Mouse (Mus musculus) kidney, embryonic 14.5 days (tissue): ENCODE measurements around the gene Ywhag. TPM values are rescaled to one million over a fixed set of nuclear protein-coding genes. Genes with fewer than 3 reads are reported as not detected.
A peak's percentile ranks its signal among the peaks of the same experiment; 100 is the strongest.

Experiments
- ATAC-seq: fragments of 200-750 bp; cut with Nextera tagmentation; 2 replicates; pipeline ENCODE4 v1.8.0; 2017; ENCODE audit warnings: moderate number of reproducible peaks, mild to moderate bottlenecking, moderate TSS enrichment, moderate library complexity; ENCODE audit not compliant: low FRiP score, low TSS enrichment
- H3K27ac ChIP-seq: fragments of 300-500 bp; sonication (generic); 2 replicates; pipeline ENCODE4 v1.5.1; 2014; ENCODE audit warnings: low read depth, mild to moderate bottlenecking, low read length, moderate library complexity, mixed read lengths
- H3K27me3 ChIP-seq: fragments of 300-500 bp; sonication (generic); 2 replicates; pipeline ENCODE4 v1.6.1; 2014; ENCODE audit warnings: mild to moderate bottlenecking, low read length; ENCODE audit not compliant: control insufficient read depth, insufficient read depth
- H3K36me3 ChIP-seq: fragments of 300-500 bp; sonication (generic); 2 replicates; pipeline ENCODE4 v1.6.1; 2014; ENCODE audit warnings: low read length, mixed read lengths; ENCODE audit not compliant: control insufficient read depth, insufficient read depth
- H3K4me1 ChIP-seq: fragments of 300-500 bp; sonication (generic); 2 replicates; pipeline ENCODE4 v1.6.1; 2014; ENCODE audit warnings: low read length, mixed read lengths; ENCODE audit not compliant: control insufficient read depth, insufficient read depth
- H3K4me2 ChIP-seq: fragments of 300-500 bp; sonication (generic); replicated peaks from 2 replicates; pipeline ENCODE4 v1.6.1; 2014; ENCODE audit warnings: low read depth, mild to moderate bottlenecking, low read length
- H3K4me3 ChIP-seq: fragments of 300-500 bp; sonication (generic); 2 replicates; pipeline ENCODE4 v1.5.1; 2014; ENCODE audit warnings: mild to moderate bottlenecking, low read length
- H3K9ac ChIP-seq: fragments of 300-500 bp; sonication (generic); 2 replicates; pipeline ENCODE4 v1.6.1; 2014; ENCODE audit warnings: low read depth, mild to moderate bottlenecking, low read length, moderate library complexity
- H3K9me3 ChIP-seq: fragments of 300-500 bp; sonication (generic); 2 replicates; pipeline ENCODE4 v1.6.1; 2016; ENCODE audit warnings: low read length; ENCODE audit not compliant: control insufficient read depth
- WGBS: fragments of 180-500 bp; shearing (Covaris S2); extraction: QIAGEN DNeasy Blood & Tissue Kit; methylation state at CpG from one replicate; pipeline ENCODE4 v1.1.7; 2014; 5-methylcytosine and 5-hydroxymethylcytosine counted together
- polyA plus RNA-seq: library from polyadenylated mRNA; unstranded; fragments of >200 nt; fragmentation: Nextera tagmentation; extraction: Ambion mirVana; gene quantifications from 2 replicates; pipeline ENCODE4 v1.2.1, GENCODE M21; 2014

Gene Ywhag
- polyA plus RNA-seq = 90.2 and 105 TPM in 2 replicates

DNA sequence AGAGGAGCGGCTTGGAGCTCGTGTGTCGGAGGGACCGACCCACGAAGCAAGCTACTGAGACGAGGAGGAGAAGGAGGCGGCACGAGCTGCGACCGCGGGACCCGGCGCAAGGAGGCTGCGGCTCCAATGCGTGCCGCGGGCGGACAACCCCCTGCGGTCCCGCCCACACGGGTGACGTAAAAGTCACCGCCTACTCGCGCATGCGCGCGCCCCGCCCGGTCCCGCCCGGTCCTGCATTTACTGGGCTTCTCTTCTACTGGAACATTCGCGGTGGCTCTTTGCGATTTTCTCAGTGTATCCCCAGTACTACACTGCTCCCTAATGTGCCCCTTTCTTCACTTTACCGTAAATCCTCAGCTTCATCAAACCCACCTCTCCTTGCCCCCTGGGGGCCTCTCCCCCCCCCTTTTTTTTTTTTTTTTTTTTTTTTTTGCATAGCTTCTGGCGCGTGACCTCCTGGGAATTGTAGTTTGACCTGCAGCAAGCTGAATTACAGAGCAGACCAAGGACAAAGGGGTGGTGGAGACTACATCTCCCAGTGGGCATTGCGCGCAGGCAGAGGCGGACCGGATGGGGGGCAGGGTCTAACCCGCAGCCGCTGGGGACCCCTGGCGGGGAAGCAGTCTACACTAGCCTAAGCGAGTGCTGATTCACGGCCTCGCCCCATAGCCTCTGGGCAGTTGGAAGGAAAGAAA is at the start of gene Ywhag:
Gene Ywhag, minus strand, starts transcription at position 136 of the 695 bp plus-strand sequence.
- Histone ChIP-seq H3K4me2 (peak within 1 kb of the TSS; percentile 65), H3K36me3 (peaks cover 29% of the 10 kb centered on the region), H3K9ac (peak within 1 kb of the TSS; percentile 82), H3K4me1 (peaks cover 11% of the 10 kb centered on the region; the same call in 1 of the 2 replicates), H3K9me3 (no peaks in the 10 kb centered on the region), H3K27ac (peak within 1 kb of the TSS; percentile 98), H3K27me3 (no peaks in the 10 kb centered on the region), H3K4me3 (peak within 1 kb of the TSS; percentile 87)
- under 1% methylated on average over 42 of the region's 48 CpGs for WGBS
- ATAC-seq = peak; percentile 98

DNA sequence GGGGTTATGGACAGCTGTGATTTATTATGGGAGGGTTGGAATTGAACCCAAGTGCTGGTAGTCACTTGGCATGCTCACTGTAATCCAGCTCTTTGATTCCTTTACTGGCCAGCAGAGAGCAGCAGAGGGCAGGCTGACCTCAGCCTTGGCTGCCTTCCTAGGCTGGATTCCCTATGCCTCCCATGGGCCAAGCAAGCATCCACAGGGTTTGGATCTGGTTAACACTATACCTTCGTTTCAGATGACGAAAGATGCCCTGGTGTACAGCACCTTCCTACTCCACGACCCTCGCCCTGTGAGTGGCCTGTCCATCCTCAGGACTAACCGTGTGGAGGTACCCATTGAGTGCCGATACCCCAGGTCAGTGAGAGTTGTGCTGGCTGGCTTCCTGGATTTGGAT is 48.0 kb upstream of the Ywhag start:
- 40% methylated on average over 6 of the region's 6 CpGs for WGBS
- Histone ChIP-seq H3K4me3 (no peak overlapping the region), H3K4me2 (no peak overlapping the region), H3K4me1 (no peaks in the 10 kb centered on the region), H3K9ac (no peak overlapping the region), H3K27ac (no peak overlapping the region), H3K9me3 (no peaks in the 10 kb centered on the region), H3K27me3 (no peaks in the 10 kb centered on the region), H3K36me3 (no peaks in the 10 kb centered on the region)
- ATAC-seq = peak; percentile 63; the same call in 1 of the 2 replicates

DNA sequence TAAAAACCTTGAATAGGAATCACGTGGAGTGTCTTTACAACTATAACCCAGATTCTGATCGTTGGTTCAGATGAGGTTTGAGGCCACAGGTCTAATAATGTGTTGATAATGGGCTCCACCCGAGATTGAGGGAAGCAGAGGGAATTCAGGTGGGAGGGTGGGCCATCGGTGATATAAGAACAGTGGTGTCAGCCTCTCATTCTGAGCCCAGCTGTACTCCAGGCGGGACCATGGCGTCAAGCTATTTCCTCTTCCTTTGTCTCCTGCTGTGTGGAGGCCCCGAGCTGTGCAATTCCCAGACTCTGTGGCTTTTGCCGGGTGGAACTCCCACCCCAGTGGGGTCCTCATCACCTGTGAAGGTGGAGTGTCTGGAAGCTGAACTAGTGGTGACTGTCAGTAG is 45.5 kb upstream of the Ywhag start, which contains the start of gene Zp3:
Gene Zp3, plus strand, starts transcription at position 196 of the 400 bp plus-strand sequence.
- 70% methylated on average over 8 of the region's 8 CpGs for WGBS
- Histone ChIP-seq H3K9me3 (no peaks in the 10 kb centered on the region), H3K4me3 (no peak within 1 kb of the TSS), H3K4me1 (no peaks in the 10 kb centered on the region), H3K4me2 (no peak within 1 kb of the TSS), H3K36me3 (no peaks in the 10 kb centered on the region), H3K27me3 (no peaks in the 10 kb centered on the region), H3K9ac (no peak within 1 kb of the TSS), H3K27ac (no peak within 1 kb of the TSS)
- no peak for ATAC-seq

DNA sequence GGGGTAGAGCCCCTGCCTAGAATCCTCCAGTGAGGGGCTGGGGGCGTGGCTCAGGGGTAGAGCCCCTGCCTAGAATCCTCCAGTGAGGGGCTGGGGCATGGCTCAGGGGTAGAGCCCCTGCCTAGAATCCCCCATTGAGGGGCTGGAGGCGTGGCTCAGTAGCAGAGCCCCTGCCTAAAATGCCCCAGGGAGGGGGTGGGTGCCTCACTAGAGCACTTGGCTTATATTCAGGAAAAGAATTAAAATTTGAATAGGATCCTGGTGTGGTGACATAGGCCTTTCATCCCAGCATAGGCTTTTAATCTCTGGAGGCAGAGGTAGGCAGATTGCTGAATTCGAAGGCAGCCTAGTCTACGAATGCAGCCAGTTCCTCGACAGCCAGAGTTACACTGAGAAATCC is 45.0 kb upstream of the Ywhag start:
- H3K27ac ChIP-seq = no peak overlapping the region
- H3K4me1 ChIP-seq = no peaks in the 10 kb centered on the region
- H3K27me3 ChIP-seq = no peaks in the 10 kb centered on the region
- 86% methylated on average over 5 of the region's 5 CpGs for WGBS
- no peak overlapping the region for H3K9ac ChIP-seq
- H3K36me3 ChIP-seq = no peaks in the 10 kb centered on the region
- H3K4me3 ChIP-seq = no peak overlapping the region
- H3K9me3 ChIP-seq = no peaks in the 10 kb centered on the region
- no peak overlapping the region for H3K4me2 ChIP-seq
- ATAC-seq = no peak

DNA sequence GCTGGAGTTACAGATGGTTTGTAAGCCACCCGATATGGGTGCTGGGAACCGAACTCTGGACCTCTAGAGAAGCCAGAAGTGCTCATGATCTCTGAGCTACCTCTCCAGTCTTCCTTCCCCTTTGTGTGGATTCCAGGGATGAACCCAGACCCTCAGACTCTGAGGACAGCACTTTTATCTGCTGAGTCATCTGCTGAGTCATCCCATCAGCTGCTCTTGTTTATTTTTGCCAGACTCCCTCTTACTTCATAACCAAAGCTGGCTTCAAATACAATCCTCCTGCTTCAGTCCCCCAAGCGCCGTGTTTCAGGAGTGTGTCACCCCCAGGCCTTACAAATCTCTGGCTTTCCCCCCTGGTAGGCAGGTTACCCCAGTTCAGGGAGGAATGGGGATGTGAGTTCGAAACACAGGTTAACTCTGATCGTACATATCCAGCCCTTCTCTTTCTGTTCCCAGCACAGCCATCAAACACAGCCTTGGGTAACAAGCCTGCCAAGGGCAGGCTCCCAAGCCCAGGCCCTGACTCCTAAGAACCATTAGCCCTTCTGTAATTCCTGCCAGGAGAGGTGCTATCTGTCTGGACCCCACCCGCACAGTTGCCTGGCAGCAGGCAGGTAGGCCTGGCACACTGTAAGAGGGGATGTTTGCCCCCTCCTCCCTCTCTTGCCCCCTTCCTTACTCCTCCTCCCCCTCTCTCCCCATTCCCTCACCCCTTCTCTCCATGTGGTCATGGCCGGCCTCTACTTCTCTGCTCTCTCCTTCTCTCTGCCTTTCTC is 41.7 kb upstream of the Ywhag start:
- H3K4me3 ChIP-seq = no peak overlapping the region
- no peak for ATAC-seq
- H3K27ac ChIP-seq = no peak overlapping the region
- no peaks in the 10 kb centered on the region for H3K27me3 ChIP-seq
- H3K9me3 ChIP-seq = no peaks in the 10 kb centered on the region
- no peaks in the 10 kb centered on the region for H3K36me3 ChIP-seq
- WGBS = 96% methylated on average over 8 of the region's 8 CpGs
- H3K9ac ChIP-seq = no peak overlapping the region
- H3K4me1 ChIP-seq = no peaks in the 10 kb centered on the region
- H3K4me2 ChIP-seq = no peak overlapping the region

DNA sequence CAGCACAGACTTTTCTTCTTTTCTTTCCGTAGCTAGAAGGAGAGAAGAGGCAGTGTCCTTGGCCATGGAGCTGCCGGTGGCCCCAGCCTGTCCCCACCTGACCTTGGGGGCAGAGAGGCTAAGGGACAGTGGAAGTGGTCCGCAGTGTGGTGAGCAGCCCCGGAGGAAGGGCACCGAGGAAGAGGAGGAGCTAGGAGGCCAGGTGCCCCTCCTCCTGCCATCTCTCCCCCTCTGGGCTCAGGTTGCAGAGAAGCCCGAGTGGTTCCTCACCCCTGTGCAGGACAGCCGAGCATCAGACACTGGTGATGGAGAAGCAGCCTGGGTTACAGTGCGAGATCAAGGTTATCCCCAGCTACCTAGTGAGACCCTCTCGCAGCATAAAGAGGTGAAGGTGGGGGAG is 39.9 kb upstream of the Ywhag start, which contains the start of gene Ssc4d:
Gene Ssc4d, minus strand, starts transcription at position 167 of the 400 bp plus-strand sequence.
- Histone ChIP-seq H3K27me3 (no peaks in the 10 kb centered on the region), H3K36me3 (no peaks in the 10 kb centered on the region), H3K4me3 (peak within 1 kb of the TSS; percentile 28), H3K4me2 (peak within 1 kb of the TSS; percentile 37), H3K9ac (peak within 1 kb of the TSS; percentile 34; the same call in 1 of the 2 replicates), H3K4me1 (no peaks in the 10 kb centered on the region), H3K9me3 (no peaks in the 10 kb centered on the region), H3K27ac (no peak within 1 kb of the TSS)
- WGBS = 8% methylated on average over 9 of the region's 9 CpGs
- ATAC-seq = peak; percentile 54; the same call in 1 of the 2 replicates

DNA sequence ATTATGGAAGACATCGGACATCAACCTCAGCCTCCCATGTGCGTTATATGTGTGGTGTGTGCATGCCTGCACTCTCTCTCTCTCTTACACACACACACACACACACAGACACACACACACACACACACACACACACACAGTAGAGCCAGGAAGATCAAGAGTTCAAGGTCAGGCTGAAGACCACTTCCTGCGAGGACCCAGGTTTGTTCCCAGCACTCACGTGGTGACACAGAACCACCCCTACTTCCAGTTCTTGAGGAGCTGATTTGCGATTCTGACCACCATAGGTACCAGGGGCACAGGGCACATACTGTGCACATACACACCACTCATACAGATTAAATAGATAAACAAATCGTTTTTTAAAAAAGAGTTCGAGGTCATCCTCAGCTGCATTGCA is 37.5 kb upstream of the Ywhag start:
- H3K4me3 ChIP-seq = no peak overlapping the region
- H3K36me3 ChIP-seq = no peaks in the 10 kb centered on the region
- H3K9ac ChIP-seq = no peak overlapping the region
- no peaks in the 10 kb centered on the region for H3K27me3 ChIP-seq
- no peaks in the 10 kb centered on the region for H3K4me1 ChIP-seq
- no peak overlapping the region for H3K4me2 ChIP-seq
- no peaks in the 10 kb centered on the region for H3K9me3 ChIP-seq
- ATAC-seq = no peak
- H3K27ac ChIP-seq = no peak overlapping the region
- WGBS = 86% methylated on average over 7 of the region's 7 CpGs

DNA sequence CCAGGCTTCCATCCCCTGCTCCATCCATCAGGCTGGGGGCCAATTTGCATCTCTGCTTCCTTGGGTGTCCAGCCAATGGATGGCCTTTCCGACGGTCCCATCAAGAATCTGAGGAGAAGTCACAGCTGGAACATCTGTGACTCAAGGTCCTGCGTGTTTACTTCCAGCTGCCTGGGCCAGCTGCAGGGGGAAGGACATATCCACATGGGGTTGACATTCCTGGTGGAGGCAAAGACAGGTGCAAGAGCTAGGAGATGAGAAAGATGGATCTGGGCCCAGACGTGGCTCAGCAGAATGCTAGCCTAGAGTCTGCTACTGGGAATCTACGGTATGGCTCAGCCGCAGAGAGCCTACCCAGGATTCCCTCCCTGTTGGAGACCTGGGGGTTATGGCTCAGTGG is 35.8 kb upstream of the Ywhag start:
- ATAC-seq = no peak
- H3K27me3 ChIP-seq = no peaks in the 10 kb centered on the region
- H3K4me1 ChIP-seq = peaks cover 6% of the 10 kb centered on the region
- no peak overlapping the region for H3K4me2 ChIP-seq
- H3K4me3 ChIP-seq = no peak overlapping the region
- no peaks in the 10 kb centered on the region for H3K9me3 ChIP-seq
- H3K36me3 ChIP-seq = no peaks in the 10 kb centered on the region
- no peak overlapping the region for H3K9ac ChIP-seq
- H3K27ac ChIP-seq = no peak overlapping the region
- WGBS = 74% methylated on average over 6 of the region's 6 CpGs

DNA sequence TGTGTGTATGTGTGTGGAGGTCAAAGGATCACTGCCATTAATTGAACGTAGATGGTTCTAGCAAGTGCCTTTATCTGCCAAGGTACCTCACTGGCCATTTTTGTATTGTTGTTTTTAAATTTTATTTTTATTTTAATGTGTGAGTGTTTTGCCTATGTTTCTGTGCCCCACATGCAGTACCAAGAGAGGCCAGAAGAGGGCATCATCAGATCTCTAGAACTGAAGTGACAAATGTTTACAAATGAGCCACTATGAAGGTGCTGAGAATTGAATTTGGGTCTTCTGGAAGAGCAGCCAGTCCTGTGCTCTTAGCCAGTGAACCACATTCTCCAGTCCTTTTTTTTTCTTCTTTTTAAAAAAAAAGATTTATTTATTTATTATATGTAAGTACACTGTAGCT is 34.4 kb upstream of the Ywhag start:
- no peak overlapping the region for H3K9ac ChIP-seq
- peaks cover 10% of the 10 kb centered on the region for H3K4me1 ChIP-seq
- H3K4me3 ChIP-seq = no peak overlapping the region
- H3K9me3 ChIP-seq = no peaks in the 10 kb centered on the region
- H3K27me3 ChIP-seq = no peaks in the 10 kb centered on the region
- ATAC-seq = no peak
- no peaks in the 10 kb centered on the region for H3K36me3 ChIP-seq
- 82% methylated on average over 1 of the region's 1 CpGs for WGBS
- no peak overlapping the region for H3K27ac ChIP-seq
- no peak overlapping the region for H3K4me2 ChIP-seq
